Mouse (Mus musculus): ENCODE results near the gene Daam1. TPM values are rescaled to one million over a fixed set of nuclear protein-coding genes. Genes with fewer than 3 reads are reported as not detected.

The Daam1 gene
- polyA plus RNA-seq, 1 experiment from 2014 or later: 11.2 TPM

GRCm38 (mm10) chr12:71925990-71926700 lies 95.3 kb downstream of the Daam1 start:
- Histone ChIP-seq H3K4me3 (no peak overlapping the region), H3K4me2 (no peak overlapping the region), H3K36me3 (0 out of 2 replicates have a peak, but pooled peaks cover 10% of the 10 kb centered on the region), H3K27ac (no peak overlapping the region), H3K4me1 (peaks cover 45% of the 10 kb centered on the region), H3K27me3 (replicated peaks) (no peaks in the 10 kb centered on the region), H3K9me3 (replicated peaks) (no peaks in the 10 kb centered on the region), H3K9ac (no peak overlapping the region)
- ATAC-seq: no peak
- WGBS (ENCODE audit: insufficient replicate concordance): 67% methylated on average over 11 of the region's 11 CpGs

GRCm38 (mm10) chr12:71928092-71928491 lies 97.2 kb downstream of the Daam1 start:
- H3K36me3 ChIP-seq: 0 out of 2 replicates have a peak, but pooled peaks cover 10% of the 10 kb centered on the region
- peaks cover 64% of the 10 kb centered on the region for H3K4me1 ChIP-seq
- no peak for ATAC-seq
- H3K27ac ChIP-seq: no peak overlapping the region
- H3K9me3 ChIP-seq (replicated peaks): no peaks in the 10 kb centered on the region
- no peaks in the 10 kb centered on the region for H3K27me3 ChIP-seq (replicated peaks)
- WGBS (ENCODE audit: insufficient replicate concordance): 88% methylated on average over 6 of the region's 6 CpGs
- no peak overlapping the region for H3K4me3 ChIP-seq
- no peak overlapping the region for H3K4me2 ChIP-seq
- no peak overlapping the region for H3K9ac ChIP-seq

GRCm38 (mm10) chr12:71929876-71930275 lies 99.0 kb downstream of the Daam1 start:
- Histone ChIP-seq H3K9me3 (replicated peaks) (no peaks in the 10 kb centered on the region), H3K36me3 (peaks cover 6% of the 10 kb centered on the region; the same call in 1 of the 2 replicates), H3K27ac (peak overlapping the region; percentile 83), H3K4me3 (no peak overlapping the region), H3K4me2 (peak overlapping the region; percentile 33), H3K9ac (peak overlapping the region; percentile 53), H3K4me1 (peaks cover 82% of the 10 kb centered on the region), H3K27me3 (replicated peaks) (no peaks in the 10 kb centered on the region)
- ATAC-seq: peak; percentile 74
- 23% methylated on average over 2 of the region's 2 CpGs for WGBS (ENCODE audit: insufficient replicate concordance)

- no peak overlapping the region for H3K4me3 ChIP-seq
- peaks cover 19% of the 10 kb centered on the region for H3K36me3 ChIP-seq
- H3K9me3 ChIP-seq (replicated peaks): no peaks in the 10 kb centered on the region
- H3K4me2 ChIP-seq: peak overlapping the region; percentile 39
- peak overlapping the region; percentile 47; the same call in 1 of the 2 replicates for H3K9ac ChIP-seq
- no peaks in the 10 kb centered on the region for H3K27me3 ChIP-seq (replicated peaks)
- peaks cover 77% of the 10 kb centered on the region for H3K4me1 ChIP-seq
- H3K27ac ChIP-seq: peak overlapping the region; percentile 90
- peak; percentile 97 for ATAC-seq
- 23% methylated on average over 9 of the region's 9 CpGs for WGBS (ENCODE audit: insufficient replicate concordance)
Measured at GRCm38 (mm10) chr12:71932433-71933386, 101.8 kb downstream of the Daam1 start.

GRCm38 (mm10) chr12:71933989-71934645 lies 103.2 kb downstream of the Daam1 start:
- Histone ChIP-seq H3K4me1 (peaks cover 68% of the 10 kb centered on the region), H3K27me3 (replicated peaks) (no peaks in the 10 kb centered on the region), H3K27ac (peak overlapping the region; percentile 90), H3K36me3 (peaks cover 33% of the 10 kb centered on the region), H3K9ac (peak overlapping the region; percentile 6), H3K4me3 (no peak overlapping the region), H3K9me3 (replicated peaks) (no peaks in the 10 kb centered on the region), H3K4me2 (peak overlapping the region; percentile 0; the same call in 1 of the 2 replicates)
- 86% methylated on average over 6 of the region's 6 CpGs for WGBS (ENCODE audit: insufficient replicate concordance)
- ATAC-seq: no peak

GRCm38 (mm10) chr12:71936636-71937035 lies 105.8 kb downstream of the Daam1 start:
- ATAC-seq: no peak
- peaks cover 57% of the 10 kb centered on the region for H3K4me1 ChIP-seq
- H3K36me3 ChIP-seq: peaks cover 44% of the 10 kb centered on the region
- no peaks in the 10 kb centered on the region for H3K9me3 ChIP-seq (replicated peaks)
- no peak overlapping the region for H3K9ac ChIP-seq
- H3K27ac ChIP-seq: peak overlapping the region; percentile 5; the same call in 1 of the 2 replicates
- H3K4me3 ChIP-seq: no peak overlapping the region
- no peak overlapping the region for H3K4me2 ChIP-seq
- H3K27me3 ChIP-seq (replicated peaks): no peaks in the 10 kb centered on the region
- 82% methylated on average over 1 of the region's 1 CpGs for WGBS (ENCODE audit: insufficient replicate concordance)

- Histone ChIP-seq H3K4me1 (peaks cover 55% of the 10 kb centered on the region), H3K9me3 (replicated peaks) (no peaks in the 10 kb centered on the region), H3K27me3 (replicated peaks) (no peaks in the 10 kb centered on the region), H3K9ac (no peak overlapping the region), H3K4me2 (no peak overlapping the region), H3K4me3 (no peak overlapping the region), H3K27ac (no peak overlapping the region), H3K36me3 (peaks cover 58% of the 10 kb centered on the region)
- 87% methylated on average over 5 of the region's 5 CpGs for WGBS (ENCODE audit: insufficient replicate concordance)
- no peak for ATAC-seq
Measured at GRCm38 (mm10) chr12:71938513-71938912, 107.6 kb downstream of the Daam1 start.

- no peaks in the 10 kb centered on the region for H3K9me3 ChIP-seq (replicated peaks)
- H3K27ac ChIP-seq: no peak overlapping the region
- no peak overlapping the region for H3K9ac ChIP-seq
- H3K4me2 ChIP-seq: no peak overlapping the region
- H3K4me1 ChIP-seq: peaks cover 38% of the 10 kb centered on the region
- 90% methylated on average over 5 of the region's 5 CpGs for WGBS (ENCODE audit: insufficient replicate concordance)
- ATAC-seq: peak; percentile 48; the same call in 1 of the 2 replicates
- peaks cover 81% of the 10 kb centered on the region for H3K36me3 ChIP-seq
- no peaks in the 10 kb centered on the region for H3K27me3 ChIP-seq (replicated peaks)
- H3K4me3 ChIP-seq: no peak overlapping the region
Measured at GRCm38 (mm10) chr12:71941290-71941689, 110.4 kb downstream of the Daam1 start.

- ATAC-seq: peak; percentile 75
- Histone ChIP-seq H3K9ac (no peak overlapping the region), H3K4me1 (peaks cover 31% of the 10 kb centered on the region), H3K4me3 (no peak overlapping the region), H3K4me2 (no peak overlapping the region), H3K36me3 (peaks cover 81% of the 10 kb centered on the region), H3K27ac (no peak overlapping the region), H3K9me3 (replicated peaks) (no peaks in the 10 kb centered on the region), H3K27me3 (replicated peaks) (no peaks in the 10 kb centered on the region)
- WGBS (ENCODE audit: insufficient replicate concordance): 50% methylated on average over 9 of the region's 9 CpGs
Measured at GRCm38 (mm10) chr12:71943112-71943511, 112.2 kb downstream of the Daam1 start.

GRCm38 (mm10) chr12:71943646-71944045 lies 112.8 kb downstream of the Daam1 start:
- H3K27me3 ChIP-seq (replicated peaks): no peaks in the 10 kb centered on the region
- WGBS (ENCODE audit: insufficient replicate concordance): 72% methylated on average over 4 of the region's 4 CpGs
- no peak overlapping the region for H3K4me2 ChIP-seq
- peaks cover 31% of the 10 kb centered on the region for H3K4me1 ChIP-seq
- H3K36me3 ChIP-seq: peaks cover 81% of the 10 kb centered on the region
- H3K27ac ChIP-seq: no peak overlapping the region
- no peak overlapping the region for H3K4me3 ChIP-seq
- H3K9me3 ChIP-seq (replicated peaks): no peaks in the 10 kb centered on the region
- ATAC-seq: no peak
- no peak overlapping the region for H3K9ac ChIP-seq

- Histone ChIP-seq H3K27ac (no peak overlapping the region), H3K4me3 (no peak overlapping the region), H3K27me3 (replicated peaks) (no peaks in the 10 kb centered on the region), H3K9me3 (replicated peaks) (no peaks in the 10 kb centered on the region), H3K9ac (no peak overlapping the region), H3K36me3 (peaks cover 89% of the 10 kb centered on the region), H3K4me1 (peaks cover 26% of the 10 kb centered on the region), H3K4me2 (no peak overlapping the region)
- no peak for ATAC-seq
- WGBS (ENCODE audit: insufficient replicate concordance): 82% methylated on average over 7 of the region's 7 CpGs
Measured at GRCm38 (mm10) chr12:71945844-71946243, 115.0 kb downstream of the Daam1 start.
